Mouse (Mus musculus): Measurements from ENCODE around the gene Ptgs1.

Ptgs1 gene

DNA sequence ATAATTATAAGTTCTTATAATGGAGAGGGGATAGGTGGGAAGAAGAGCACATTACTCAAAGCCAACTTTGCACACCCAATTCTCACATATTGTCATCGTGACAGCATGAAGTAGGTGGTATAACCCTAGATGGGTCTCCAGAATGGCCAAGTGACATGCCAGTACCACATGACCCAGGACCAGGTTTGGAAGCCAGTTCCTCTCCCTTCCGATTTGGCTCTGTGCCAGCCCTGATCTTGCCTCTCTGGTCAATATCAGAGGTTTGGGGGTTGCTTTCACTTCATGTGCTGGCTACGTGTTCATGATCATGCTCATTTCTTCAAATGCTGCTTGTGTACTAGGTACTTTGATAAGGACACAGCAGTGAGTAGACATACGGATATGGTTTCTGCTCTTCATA, 22.3 kb downstream of the Ptgs1 start:
- no peak for DNase-seq

DNA sequence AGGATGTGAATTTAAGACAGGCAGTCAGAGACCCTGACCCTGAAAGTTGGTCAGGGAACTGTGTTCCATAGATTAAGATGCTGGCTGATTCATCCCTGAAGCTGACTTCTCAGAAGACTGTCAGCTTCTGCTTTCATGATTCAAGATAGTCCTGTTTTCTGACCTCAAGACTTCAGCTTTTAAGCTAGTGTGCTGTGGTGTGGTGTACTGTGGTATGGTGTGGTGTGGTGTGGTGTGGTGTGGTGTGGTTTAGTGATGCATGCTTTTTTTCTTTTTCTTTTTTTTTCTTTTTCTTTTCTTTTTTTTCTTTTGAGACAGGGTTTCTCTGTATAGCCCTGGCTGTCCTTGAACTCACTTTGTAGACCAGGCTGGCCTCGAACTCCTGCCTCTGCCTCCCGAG, 24.2 kb downstream of the Ptgs1 start:
- no peak for DNase-seq

DNA sequence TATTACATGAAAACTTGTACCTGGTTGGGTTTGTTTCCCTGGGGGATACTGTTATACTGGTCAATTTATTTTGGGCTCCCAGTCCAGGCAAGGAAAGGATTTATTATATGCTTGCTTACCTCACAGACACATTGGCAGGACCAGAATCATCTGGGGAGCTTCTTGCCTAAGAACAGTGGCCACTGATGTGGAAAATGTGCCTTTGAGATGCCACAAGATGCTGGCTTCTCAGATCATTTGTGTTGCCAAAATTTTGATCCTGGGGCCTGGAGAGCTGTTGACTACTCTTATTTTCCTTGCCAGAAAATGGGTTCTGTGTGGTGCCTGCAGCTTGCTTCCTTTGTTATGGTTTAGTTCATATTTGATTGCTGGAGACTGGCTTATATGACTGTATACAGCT, 26.7 kb downstream of the Ptgs1 start:
- no peak for DNase-seq

DNA sequence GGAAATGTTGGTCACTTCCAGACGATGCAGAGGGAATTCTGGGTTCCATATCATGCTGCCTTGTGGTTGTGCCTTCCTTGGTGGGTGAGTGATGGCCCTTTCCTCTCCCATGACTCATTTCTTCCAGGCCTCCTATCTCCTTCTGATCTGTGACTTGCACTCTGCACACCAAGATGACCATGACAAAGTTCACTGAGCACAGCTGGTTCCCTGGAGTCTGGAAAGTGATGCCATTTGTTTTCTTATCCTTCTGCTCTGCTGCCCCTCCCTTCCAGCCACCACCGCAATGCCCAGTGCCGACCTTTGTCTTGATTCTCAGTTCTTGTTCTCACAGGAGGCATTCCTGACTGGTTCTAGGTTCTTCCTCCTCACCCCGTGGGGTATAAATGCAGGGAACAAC, 29.2 kb downstream of the Ptgs1 start:
- no peak for DNase-seq

DNA sequence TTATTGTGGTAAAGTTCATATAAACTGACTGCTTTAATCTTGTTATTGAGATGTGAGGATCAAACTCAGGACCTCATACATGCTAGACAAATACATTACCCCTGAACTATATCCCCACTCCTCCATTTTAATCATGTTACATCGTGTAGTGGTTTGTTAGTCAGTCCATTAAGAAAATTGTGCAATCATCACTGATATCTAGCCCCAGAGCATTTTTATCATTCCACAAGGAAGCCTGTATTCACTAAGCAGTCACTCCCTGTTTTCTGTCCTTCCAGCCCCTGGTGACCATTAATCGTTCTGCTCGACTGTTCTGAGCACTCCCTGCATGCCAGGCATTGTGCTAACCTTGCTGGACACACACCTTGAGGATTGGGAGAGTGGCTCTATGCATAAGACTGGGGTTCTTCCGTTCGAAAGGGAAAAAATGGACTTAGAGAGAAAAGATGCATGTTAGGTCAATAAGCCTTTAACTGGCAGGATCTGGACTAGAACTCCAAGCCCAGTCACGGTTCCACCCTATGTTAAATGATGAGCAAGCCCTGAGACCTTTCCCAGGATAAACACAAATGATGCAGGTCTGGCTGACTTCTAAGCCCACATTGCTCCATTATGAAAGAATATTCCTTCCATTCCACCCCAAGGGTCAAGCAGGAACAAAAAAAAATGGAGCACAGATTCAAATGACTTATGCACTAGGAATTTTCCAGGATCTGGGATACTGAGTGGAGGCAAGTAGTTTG, 29.7 kb downstream of the Ptgs1 start:
- DNase-seq, result no peak

DNA sequence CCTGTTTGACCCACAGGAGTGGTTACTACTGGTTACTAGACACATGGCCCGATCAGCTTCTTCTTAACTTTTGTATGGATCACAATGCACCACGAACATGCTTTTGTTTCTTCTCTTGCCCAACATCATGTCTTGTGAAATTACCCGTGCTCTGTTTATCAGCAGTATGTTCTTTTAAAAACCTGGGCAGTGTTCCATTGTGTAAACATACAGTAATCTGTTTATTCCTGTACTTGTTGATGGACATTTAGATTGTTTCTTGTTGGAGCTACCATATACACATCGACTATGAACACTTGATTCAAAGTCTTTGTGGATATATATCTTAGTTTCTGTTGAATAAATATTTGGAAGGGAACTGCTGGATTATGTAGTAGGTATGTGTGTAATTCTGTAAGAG, 31.8 kb downstream of the Ptgs1 start:
- no peak for DNase-seq

DNA sequence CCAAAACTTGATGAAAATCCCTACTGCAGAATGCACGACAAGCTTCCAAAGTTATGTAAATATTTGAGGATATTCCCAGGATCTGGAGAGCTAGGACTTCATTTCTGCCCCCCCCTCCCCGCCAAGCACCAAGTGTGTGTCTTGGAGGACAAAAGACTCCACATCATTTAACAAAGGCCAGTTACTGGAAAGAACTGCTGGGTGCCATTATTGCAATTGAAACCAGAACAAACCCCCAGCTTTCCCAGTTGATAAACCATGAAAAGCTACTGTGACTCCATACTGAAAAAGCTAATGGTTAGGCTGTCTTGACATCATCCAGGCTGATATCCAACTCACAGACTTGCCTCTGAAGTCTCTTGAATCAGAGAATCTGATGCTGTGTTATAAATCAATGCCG, 39.2 kb downstream of the Ptgs1 start:
- DNase-seq, result no peak

DNA sequence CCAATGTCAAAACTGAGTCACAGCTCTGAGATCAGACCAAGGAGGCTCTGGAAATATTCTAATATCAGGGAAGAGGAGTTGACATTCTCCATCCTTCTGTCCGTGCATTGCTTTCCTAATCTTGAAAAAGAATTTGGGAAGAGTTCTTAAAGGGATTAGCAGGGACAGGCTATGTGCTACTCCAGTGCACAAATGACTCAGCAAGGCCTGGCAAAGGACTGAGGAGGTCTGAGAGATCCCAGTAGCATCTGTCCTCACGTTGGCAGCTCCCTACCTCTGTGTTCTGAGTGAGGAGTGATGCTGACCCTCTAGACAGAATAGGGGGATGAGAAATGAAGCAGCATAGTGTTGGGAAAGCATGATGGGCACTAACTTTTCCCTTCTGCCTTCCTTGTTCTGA, 40.0 kb downstream of the Ptgs1 start:
- no peak for DNase-seq

DNA sequence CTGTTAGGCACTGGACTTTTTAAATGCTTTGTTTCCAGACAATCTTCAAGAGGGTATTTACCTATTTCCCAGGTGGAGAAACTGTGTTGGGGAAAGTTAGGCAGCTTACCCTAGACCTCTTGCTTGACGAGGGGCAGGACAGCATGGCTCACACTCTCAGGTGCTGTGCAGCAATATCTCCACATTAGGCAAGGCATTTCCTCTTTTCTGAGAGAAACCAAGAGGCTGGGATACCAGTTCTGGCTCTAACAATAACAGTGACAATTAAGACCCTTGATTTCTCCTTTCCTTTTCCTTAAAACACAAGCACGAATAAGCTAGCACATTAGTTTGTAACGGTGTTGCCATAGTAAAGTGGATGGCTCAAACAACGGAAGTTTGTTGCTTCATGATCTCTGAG, 40.9 kb downstream of the Ptgs1 start:
- DNase-seq, result no peak

DNA sequence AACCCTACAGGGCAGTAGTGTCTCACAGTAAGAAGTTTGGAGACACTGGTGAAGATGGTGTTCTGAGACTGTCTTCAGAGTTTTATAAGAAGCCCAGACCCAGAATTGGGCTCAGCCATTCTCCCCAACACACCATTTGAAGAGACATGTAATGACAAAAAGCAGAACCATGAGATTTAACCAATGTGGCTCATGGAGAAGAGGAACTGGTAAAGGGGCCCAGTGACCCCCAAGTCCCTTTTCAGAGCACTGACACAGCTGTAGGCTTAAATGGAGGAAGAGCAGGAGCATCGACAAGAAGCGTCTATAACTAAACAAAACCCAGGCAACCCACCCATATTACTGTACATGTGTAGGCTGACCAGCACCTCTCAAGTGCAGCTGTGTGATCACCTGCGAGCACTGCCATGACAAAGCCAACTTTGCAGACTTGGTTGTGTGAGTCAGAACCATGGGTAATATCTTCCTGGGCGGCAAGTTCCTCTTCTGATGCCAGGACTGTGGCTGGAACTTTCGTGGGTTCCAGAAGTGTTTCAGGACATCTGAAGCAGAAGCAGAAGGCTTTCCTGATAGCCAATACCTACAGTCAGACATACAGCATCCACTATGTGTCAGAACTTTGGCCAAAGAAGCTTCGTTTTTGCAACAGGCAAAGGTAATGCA, 42.2 kb downstream of the Ptgs1 start:
- DNase-seq, result no peak

DNA sequence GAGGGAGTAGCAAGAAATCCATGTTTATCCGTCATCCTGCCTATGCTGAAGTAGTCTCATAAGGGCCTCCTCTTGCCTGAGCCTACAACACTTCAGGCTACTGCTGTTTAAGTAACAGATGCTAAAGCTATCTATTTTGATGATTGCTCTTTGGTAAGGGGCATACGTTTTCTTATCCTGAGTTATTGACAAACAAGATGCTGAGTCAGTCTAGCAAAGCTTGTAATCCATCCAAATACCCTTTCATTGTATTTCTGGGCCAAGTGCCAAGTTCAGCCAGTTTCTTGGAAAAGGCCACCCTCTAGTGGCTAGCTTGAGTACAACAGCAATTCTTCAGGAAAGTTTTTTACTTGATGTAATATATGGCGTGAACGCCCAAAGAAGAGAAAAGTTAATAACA, 46.2 kb downstream of the Ptgs1 start:
- peak; percentile 19 for DNase-seq

DNA sequence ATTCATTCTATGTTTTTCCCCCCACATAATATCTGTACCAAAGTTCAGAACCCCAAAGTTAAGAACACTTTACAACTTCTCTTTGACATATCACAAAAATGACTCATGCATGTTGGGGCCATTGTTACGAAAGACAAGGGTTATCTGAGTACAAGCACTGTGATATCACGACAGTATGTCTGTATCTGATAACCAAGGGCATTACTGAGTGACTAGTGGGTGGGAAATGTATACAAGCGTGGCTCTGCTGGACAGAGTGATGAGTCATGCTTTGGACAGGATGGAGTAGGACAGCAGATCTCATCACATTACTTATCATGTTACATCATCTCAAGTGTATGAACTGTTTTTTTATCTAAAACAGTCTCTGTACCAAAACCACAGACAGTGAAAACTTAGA, 48.5 kb downstream of the Ptgs1 start:
- DNase-seq, result no peak

DNA sequence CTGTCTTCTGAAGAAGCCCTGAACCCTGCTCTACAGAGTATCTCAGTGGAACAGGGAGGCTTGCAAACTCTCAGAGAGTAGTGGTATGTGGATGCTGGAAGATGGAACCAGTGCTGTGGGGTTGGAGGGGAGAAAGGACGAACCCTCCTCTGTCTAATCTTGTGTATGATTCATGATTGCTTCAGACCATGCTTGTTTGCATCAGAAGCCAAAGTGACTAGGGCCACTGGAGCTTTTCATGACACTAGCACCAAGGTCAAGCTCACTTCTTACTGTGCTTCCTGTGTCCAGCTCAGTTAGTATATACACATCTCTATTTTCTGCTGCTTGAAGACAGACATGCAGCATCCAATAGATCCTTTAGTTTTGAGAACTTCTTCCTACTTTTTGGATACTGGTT, 50.9 kb downstream of the Ptgs1 start:
- no peak for DNase-seq

DNA sequence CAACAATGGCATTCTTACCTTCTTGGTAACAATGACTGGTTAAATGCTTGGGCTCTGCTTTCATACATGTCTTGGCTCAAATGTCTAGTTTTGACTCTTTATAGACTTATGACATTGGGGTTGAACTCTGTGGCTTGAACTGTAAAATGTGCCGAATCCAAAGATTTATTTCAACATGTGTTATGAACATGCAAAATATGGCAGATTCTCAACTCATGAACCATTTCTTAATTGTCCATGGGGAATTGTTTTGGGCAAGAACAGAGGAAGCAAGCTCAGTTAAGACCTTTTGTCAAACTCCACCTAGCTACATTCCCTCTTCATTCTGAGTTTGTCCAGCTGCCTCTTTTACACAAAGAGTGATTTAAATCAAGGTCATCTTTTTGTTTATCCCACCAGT, 52.1 kb downstream of the Ptgs1 start:
- no peak for DNase-seq

Measured in kidney, adult 11 months (tissue).